Mouse (Mus musculus) thymus, adult 2 months (tissue): Measurements from ENCODE around the gene Grk5.
A peak's percentile ranks its signal among the peaks of the same experiment; 100 is the strongest.

Experiments
- CTCF ChIP-seq: fragments of 200-500 bp; IDR thresholded peaks from 2 replicates; pipeline ENCODE4 v1.5.1; 2012; ENCODE audit warnings: mild to moderate bottlenecking, control low read depth, low read length, moderate library complexity, borderline replicate concordance; ENCODE audit not compliant: control insufficient read depth, poor library complexity, insufficient read depth; ENCODE audit errors: extremely low read depth
- POLR2A ChIP-seq: fragments of 200-500 bp; IDR thresholded peaks from 2 replicates; pipeline ENCODE4 v1.6.1; 2012; ENCODE audit warnings: mild to moderate bottlenecking, low read length, control low read depth, moderate library complexity; ENCODE audit not compliant: control insufficient read depth, poor library complexity, insufficient read depth; ENCODE audit errors: extremely low read depth

DNA sequence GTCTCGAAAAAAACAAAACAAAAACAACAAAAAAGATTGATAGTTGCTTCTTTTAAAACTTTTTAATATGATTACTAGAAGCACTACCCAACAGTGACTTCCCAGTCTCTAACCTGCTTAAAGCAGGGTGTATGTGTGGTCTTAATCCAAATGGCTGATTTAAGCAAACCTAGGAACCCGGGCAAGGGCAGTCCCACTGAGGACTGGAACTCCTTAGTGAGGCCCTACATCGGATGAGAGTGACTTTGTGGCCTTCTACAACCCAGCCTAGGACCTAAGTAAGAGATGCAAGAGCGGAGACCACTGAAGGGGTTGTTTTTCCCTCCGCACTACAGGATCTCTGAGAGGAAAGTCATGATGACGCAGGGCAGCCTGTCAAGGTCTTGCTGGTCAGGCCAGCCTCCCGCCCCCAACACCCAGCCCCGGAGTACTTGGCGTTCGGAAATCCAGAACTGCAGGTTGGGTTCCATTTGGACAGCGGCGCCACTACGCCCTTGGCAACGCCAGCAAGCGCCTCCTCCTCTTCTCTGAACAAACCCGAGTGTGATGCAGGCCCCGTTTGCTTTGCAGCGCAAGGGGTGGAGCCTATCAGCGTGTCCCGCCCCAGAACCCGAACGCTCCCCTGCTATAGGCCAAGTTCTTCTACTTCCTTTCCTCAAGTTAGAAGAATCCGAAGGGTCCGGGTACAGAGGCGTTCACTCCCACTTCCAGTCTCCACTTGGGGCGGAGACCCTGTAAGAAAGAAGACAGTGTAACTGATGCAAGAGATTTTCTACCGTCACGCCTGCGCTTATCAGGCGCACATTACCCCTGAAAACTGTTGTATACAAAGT, 28.5 kb upstream of the Grk5 start, which contains the start of gene Sfxn4:
- TF ChIP-seq CTCF (0 out of 2 replicates have a peak, but pooled peaks have one; percentile 41), POLR2A (peak; percentile 77; the same call in 1 of the 2 replicates)
